Mouse (Mus musculus) kidney, adult 18-20 months (tissue): Measurements from ENCODE around the gene Noxo1.
"Not testable (repeated sequence)": the region's sequence is repeated elsewhere in the genome, so short reads cannot be mapped to it uniquely, and the experiment has no call there.

Source experiments
- DNase-seq: peaks from one replicate; pipeline ENCODE4 v3.0.0; 2021

The Noxo1 gene

GRCm38 (mm10) chr17:24721383-24721955, 25.4 kb downstream of the Noxo1 start:
- not testable (repeated sequence) for DNase-seq

DNA sequence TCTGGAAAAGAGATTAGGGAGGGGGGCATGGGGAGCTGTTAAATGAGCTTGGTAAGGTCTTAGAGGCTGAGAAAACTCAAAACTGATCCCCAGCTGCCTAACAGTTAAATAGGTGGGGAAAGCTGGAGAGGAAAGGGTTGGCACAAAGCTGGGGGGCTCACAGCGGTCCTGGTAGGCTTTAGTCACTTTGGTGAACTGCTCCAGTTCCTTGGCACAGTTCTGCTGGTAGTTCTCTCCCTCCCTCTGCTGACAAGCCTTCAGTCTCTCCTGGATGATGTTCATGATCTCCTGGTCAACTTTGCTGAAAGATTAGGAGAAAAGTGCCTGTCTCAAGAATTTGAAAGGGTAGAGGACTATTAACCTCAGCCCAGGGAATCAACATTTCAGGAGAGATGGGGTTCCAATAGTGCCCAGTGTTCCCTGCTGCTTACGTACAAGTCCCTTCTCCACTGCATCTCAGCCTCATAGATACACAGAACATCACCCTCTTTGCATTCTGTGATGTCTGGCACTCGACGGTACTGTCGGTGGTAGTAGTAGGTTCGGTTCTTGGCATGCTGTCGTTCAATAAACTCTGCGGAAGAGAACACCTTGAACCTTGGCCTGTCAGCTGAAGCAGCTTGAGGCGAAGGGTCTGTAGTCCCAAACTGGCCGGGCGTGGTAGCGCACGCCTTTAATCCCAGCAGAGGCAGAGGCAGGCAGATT, 26.3 kb downstream of the Noxo1 start:
- DNase-seq: no peak

DNA sequence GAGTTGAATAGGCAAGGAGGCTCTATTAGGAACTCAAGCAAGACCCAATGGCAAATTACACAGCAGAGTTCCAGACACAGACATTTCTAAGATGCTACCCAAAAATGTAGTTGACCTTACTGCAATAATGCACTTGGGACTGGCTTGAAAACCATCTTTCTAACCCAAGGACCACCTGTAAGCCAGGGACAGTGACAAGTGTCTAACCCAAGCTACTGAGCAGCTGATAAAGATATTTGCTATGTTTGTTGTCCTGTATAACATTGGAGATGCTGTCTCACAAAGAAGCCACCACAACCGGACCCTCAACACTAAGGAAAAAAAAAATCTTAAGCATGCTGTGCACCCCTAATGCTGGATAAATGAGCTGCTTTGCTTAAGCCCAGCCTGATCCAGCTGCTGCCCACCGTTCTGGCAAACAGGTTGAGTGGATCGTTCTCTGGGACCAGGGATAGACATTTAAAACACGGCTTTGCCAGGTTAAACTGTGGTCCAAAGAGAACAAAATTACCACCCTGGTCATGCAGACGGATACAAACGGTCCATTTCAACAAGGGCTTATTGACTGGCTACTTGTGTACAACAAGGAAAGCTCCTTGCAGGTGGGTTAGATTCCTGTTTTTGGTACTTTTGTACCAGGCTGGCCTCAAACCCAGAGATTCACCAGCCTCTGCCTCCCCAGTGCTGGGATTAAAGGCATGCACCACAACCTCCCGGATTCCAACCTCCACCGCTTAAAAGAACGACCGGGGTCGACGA, 27.3 kb downstream of the Noxo1 start:
- DNase-seq: no peak

DNA sequence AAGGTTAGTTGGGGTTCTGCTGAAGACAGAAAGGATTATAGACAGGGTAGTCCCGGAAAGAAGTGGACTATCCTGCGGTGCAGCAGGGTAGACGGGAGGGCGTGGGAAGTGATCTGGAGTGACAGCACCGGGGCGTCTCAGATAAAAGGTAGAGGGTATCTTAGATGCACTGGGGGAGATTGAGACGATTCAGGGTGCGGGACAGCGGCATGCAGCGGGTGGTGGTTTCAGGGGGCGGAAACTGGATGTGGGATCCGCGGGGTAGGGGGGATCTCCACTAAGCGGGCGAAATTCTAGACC, 27.8 kb downstream of the Noxo1 start:
- peak; percentile 47 for DNase-seq

GRCm38 (mm10) chr17:24724184-24724583, 28.1 kb downstream of the Noxo1 start, which contains the start of gene Ndufb10:
Ndufb10 (minus strand) TSS chr17:24724478.
- DNase-seq: peak; percentile 98

- no peak for DNase-seq
Observed at GRCm38 (mm10) chr17:24725637-24726390, 29.8 kb downstream of the Noxo1 start.

GRCm38 (mm10) chr17:24727618-24728017, 31.6 kb downstream of the Noxo1 start, which contains the start of gene Rpl3l:
Rpl3l (plus strand) TSS chr17:24727820.
- no peak for DNase-seq

DNA sequence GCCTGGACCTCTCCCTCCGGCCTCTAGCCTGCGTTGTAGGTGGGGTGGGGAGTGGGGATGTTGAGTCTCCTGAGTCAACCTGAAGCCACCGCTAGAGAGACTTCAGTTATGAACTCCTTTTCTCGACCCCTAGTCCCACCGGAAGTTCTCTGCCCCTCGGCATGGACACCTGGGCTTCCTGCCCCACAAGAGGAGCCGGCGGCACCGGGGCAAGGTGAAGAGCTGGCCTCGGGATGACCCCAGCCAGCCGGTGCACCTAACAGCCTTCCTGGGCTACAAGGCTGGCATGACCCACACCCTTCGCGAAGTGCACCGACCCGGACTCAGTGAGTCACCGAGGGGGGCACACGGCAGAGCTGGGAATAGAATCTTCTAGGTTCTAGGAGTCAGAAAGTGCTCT, 32.1 kb downstream of the Noxo1 start:
- no peak for DNase-seq

DNA sequence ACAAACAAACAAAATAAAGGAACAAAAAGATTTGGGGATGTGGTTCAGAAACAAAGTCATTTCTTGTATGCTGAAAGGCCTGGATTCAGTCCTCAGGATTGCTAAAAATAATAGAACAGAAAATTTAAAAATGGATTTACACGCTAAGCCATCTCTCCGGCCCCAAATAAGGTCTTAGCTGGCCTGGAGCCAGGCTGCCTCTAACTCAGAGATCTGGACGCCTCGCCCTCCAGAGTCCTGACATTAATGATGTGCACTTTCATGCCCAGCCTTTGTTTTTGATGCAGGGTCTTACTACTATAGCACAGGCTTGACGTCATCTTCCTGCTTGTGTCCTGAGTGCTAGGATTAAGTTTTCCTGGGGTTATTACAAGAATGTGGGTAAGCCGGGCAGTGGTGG, 33.0 kb downstream of the Noxo1 start:
- DNase-seq: no peak

DNA sequence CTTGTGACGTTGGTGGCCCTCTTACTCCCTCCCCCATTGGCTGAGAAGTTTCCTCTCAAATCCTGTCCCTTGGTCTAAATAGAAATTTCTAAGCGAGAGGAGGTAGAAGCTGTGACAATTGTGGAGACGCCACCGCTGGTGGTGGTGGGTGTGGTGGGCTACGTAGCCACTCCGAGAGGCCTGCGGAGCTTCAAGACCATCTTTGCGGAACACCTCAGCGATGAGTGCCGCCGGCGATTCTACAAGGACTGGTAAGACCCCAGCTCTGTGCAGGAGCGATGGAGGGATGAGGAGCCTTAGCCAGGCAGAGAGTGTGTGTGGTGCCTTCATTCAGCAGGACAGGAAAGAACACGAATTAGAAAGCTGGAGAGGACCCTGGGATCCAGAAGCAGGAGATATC, 34.8 kb downstream of the Noxo1 start:
- DNase-seq: no peak

DNA sequence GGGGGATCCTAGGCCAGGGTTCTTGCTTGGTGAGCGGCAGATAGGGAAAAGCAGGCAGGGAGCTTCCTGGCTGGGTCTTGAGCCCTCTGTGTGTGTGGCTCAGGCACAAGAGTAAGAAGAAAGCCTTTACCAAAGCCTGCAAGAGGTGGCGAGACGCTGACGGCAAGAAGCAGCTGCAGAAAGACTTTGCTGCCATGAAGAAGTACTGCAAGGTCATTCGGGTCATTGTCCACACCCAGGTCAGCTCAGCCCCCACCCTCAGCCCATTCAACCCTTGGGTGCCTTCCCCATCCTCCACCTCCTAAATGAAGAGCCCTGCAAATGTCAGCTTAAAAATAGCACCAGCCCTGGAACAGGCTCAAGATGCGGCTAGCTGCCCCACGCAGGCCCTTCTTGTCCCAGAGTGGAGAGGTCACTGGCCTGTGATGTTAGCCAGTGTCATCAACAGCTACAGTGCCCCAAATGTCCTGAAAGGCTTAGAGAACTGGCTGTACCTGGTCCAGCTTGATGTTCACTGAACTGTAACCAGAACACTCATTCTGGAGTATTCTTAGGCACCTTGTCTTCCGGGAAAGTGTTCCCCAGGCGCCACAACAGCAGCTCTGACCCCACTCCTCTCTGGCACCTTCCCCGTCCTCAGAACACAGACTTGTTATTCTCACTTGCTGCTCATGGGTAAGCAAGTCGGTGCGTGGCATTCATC, 36.4 kb downstream of the Noxo1 start:
- DNase-seq: peak; percentile 48

DNA sequence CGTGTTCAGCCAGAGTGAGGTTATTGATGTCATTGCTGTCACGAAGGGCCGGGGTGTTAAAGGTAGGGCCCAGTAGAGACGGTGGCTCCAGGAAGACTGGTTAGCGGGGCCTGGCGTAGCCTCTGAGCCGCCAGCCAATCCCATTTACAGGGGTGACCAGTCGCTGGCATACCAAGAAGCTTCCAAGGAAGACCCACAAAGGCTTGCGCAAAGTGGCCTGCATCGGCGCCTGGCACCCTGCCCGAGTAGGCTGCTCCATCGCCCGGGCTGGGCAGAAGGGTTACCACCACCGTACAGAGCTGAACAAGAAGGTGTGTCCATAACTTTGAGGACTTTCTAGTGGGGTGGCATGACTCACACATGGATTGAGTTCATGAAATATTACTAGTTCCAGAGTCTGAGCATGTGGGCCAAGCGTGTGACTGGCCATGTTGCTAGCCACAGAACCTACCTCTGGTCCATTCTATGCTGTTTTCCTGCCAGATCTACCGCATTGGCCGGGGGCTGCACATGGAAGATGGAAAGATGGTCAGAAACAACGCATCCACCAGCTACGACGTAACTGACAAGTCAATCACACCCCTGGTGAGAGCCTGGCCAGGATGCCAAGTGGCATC, 37.5 kb downstream of the Noxo1 start:
- DNase-seq: no peak

DNA sequence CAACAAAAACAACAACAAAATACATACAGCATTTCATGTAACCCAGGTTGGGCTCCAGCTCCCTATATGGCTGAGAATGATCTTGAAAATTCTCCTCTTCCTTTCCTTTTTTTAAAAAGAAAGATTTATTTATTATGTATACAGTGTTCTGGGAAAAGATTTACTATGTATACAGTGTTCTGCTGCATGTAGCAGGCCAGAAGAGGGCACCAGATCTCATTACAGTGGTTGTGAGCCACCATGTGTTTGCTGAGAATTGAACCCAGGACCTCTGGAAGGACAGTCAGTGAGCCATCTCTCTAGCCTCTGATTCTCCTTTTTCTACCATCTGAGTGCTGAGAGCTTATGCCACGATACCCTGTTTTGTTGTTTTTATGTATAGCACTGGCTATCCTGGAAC, 38.5 kb downstream of the Noxo1 start:
- no peak for DNase-seq

- DNase-seq: no peak
Observed at GRCm38 (mm10) chr17:24735446-24735845, 39.4 kb downstream of the Noxo1 start.

DNA sequence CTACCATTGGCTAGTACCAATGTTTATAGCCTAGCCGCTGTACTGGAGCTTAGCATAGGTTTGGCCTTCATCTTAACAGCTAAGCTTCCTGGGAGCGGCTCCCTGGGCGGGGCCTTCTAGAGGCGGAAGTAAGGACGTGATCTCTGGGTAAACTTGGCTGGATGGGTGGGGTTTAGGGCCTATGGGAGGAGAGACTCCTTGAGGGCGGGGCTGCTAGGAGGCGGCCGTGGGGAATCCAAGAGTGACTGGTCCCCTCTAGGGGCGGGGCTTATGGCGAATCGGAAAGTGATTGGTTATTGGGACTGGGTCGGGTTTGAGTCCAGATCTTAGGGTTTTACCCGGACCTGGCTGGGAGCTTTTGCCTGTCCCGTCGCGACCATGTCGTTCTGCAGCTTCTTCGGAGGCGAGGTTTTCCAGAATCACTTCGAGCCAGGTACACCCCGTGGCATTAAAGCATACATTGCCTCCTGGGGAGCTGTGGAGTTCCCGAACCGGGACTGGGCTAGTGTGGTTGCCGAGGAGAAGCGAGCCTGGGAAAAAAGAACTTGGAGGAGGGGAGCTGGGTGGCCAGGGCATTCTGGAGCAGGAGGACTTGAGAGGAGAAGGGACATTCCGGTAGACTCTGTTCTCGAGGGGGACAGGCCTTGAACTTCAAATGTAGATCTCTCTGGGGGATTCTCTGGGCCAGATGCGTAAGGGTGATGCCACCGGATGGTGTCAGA, 40.5 kb downstream of the Noxo1 start, which contains the start of gene Msrb1:
Gene Msrb1, plus strand, starts transcription at position 313 of the 722 bp plus-strand sequence.
- DNase-seq: peak; percentile 96

DNA sequence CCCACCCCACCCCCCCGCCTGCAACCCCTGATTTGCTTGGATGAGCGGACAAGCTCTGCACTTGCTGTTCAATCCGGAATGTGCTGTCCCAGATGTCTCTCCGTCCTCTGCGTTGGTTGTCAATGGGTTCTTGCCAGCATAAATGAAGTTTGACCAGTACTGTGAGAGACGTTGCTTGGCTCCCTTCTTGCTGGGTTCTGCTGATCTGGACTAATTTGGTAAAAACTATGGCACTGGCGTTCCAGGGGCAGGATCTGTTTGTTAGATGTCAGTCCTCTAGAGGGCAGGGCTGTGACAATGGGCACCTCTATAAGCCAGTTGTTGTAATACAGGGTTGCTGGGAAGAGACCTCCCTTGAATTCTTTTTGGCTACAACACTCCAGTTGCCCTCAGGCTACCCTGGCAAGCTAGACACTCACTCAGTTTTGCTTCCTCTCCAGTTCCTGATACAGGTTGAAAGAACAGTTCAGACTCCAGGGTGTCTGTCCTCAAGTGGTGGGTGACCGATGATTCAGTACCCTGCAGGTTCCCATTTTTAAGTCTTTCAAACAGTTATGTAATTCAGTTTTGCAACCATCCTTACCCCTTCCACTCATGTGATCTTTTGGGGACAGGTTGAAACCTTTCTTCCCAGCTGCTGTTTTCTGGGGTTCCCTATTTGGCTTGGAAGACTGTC, 41.2 kb downstream of the Noxo1 start:
- DNase-seq: peak; percentile 58

- DNase-seq: peak; percentile 81
Observed at GRCm38 (mm10) chr17:24738238-24738637, 42.2 kb downstream of the Noxo1 start.

DNA sequence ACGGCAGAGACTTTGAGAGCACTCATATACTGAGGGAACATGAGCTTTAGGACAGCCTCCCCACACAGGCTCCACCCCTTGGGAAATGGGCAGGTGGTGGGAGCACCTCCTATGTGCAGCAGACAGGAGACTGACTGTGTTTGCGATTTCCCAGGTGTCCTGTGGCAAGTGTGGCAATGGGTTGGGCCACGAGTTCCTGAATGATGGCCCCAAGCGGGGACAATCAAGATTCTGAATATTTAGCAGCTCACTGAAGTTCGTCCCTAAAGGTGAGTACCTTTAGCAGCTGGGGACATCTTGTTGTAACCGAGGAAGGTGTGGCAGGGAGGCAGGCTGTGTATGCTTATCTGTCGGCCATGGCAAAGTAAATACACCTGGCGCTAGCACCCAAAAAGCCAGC, 43.9 kb downstream of the Noxo1 start:
- no peak for DNase-seq

- no peak for DNase-seq
Observed at GRCm38 (mm10) chr17:24742307-24742706, 46.3 kb downstream of the Noxo1 start.

DNA sequence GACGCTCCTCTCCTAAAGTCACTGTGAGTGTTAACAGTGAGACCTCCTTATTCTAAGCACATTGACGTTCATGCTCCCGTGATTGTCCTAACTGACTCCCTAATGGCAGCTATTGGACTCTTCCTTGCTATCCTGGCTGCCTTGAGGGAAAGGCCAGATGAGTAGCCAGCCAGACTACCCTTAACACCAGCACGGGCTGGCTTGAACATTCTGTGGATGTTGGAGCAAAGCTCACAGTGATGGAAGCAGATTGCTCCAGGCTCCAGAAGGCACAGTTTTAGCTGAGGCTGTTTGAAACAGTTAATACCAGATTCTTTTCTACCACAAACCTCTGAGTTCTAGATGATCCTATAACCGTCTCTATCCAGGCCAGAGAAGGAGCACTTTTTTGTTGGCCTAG, 47.9 kb downstream of the Noxo1 start:
- no peak for DNase-seq

- DNase-seq: no peak
Observed at GRCm38 (mm10) chr17:24744381-24744780, 48.3 kb downstream of the Noxo1 start.
